Mouse (Mus musculus) sigmoid colon, adult 10 weeks (tissue): Measurements from ENCODE around the gene Cyp2d40. TPM values are rescaled to one million over a fixed set of nuclear protein-coding genes. Genes with fewer than 3 reads are reported as not detected.

Source experiments
- polyA plus RNA-seq: library from polyadenylated mRNA; stranded (reverse); fragments of 350-450 nt; fragmentation: Illumina TruSeq; extraction: RNeasy Lipid Tissue Mini Kit (QIAGEN cat#74804); gene quantifications from one replicate; pipeline ENCODE4 v1.2.3, GENCODE M21; 2014; ENCODE audit warnings: low read depth, low replicate concordance

Cyp2d40 gene
- not detected for polyA plus RNA-seq

DNA sequence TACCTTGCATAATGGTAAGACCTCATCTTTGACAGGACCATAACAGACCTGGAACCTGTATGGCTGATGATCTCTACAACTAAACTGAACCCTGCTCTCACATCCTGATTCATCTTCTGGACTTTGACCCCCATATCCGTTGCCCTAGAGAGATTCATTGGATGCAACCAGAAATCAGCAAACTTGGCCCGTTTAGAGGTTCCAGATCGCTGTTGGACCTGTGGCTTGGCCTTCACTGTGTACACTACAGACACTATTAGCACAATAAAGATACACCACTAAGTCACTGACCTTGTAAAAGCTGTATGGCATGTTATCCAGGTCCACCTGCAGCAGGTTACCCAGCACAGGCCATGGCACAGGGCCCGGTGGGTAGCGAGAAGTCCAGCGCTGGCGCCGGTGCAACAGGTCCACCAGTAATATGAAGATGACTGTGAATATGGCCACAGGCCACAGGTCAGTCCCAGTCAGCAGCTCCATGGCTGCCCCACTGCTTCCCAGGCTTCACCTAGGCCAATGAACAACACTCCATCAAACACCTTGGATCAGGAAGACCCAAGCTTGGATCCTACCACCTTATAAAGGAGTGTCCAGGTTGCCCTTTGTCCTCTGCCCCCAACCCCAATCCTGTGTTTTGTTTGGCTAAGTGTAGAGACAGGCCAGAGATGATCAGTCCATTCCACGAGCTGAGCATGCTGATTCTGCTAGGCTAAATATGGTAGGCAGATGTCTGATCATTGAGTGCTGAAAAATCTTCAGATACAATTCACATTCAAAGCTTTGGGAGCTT, at the start of gene Cyp2d40:
Cyp2d40 (minus strand) TSS at position 553 of the 790 bp plus-strand sequence.

DNA sequence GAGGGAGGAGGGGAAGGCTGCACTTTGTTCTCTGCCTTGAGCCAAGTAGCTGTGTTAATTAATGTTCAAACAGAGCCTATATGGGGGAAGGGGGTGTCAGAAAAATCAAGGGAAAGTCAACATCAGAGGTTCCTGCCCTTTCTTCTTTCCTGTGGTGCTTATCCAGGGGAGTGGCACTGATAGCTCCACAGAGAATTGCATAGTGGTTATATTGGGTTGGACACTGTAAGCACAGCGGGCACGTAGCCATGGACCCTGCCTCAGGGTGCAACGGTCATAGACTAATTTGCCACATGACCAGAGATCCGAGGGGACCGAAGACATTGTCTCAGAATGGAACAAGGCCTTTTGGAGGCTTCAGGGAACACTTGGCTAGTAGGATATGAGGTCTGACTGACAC, 30.3 kb upstream of the Cyp2d40 start, which contains the start of gene Cyp2d26:
Cyp2d26 (minus strand) TSS at position 18 of the 400 bp plus-strand sequence.

Other genes starting within 250 kb of the Cyp2d40 start
- gene Cyp2d12, start 209.1 kb downstream of the Cyp2d40 start, polyA plus RNA-seq, result 40.2 TPM
- gene Cyp2d34, start 143.2 kb downstream of the Cyp2d40 start, polyA plus RNA-seq, result 133 TPM
- gene Cyp2d26, start 30.1 kb upstream of the Cyp2d40 start, polyA plus RNA-seq, result 3.8 TPM
- 18.6 TPM for gene Tcf20, start 223.7 kb upstream of the Cyp2d40 start, polyA plus RNA-seq